In the genomic region with DNA sequence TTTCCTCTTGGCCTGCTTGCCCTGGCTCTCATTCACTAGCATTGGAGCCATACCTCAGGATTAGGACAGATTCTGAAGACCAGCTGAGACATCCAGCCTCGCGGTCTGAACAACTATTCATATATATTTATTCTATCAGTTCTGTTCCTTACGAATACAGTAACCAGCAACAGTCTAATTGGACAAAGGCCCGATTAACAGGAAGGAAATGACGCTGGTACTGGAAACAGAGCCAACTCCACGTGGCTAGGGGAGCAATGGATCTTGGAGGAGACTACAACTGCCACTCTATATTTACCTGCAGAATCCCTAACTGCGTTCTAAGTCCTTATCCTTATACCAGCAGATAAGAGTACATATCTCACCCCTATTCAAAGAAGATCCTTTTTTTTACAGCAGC, we compare ENCODE assay signal across 21 mouse cellular contexts.
"Had no signal": no experiment of that assay in that cellular context is flagged by ENCODE, and none has a peak within 500 bp of the region (broad histone marks: within the 10 kb centered on the region; RNA-seq: fewer than 3 reads in every experiment).

No protein-coding gene starts in this region.

- DNase-seq: kidney, adult 18-20 months; kidney, postnatal 25 days; layer of hippocampus, adult 9-11 months; liver; thymus, adult 2 months; thymus, postnatal 14 days; thymus, postnatal 4 days had no signal

- ATAC-seq: inflammation-experienced regulatory T-cells, adult 6 months; intestine, embryonic 16.5 days; liver, embryonic 12.5 days; midbrain, embryonic 15.5 days had no signal

- H3K36me3 ChIP-seq: kidney, embryonic 15.5 days; limb, embryonic 13.5 days; liver, embryonic 12.5 days; liver, embryonic 15.5 days; lung, embryonic 15.5 days; midbrain, embryonic 12.5 days; midbrain, embryonic 15.5 days; neural tube, embryonic 12.5 days; neural tube, embryonic 15.5 days had no signal

- H3K27ac ChIP-seq: kidney, embryonic 15.5 days; layer of hippocampus, adult 2 months; limb, embryonic 10.5 days; limb, embryonic 13.5 days; liver, embryonic 12.5 days; liver, embryonic 15.5 days; lung, embryonic 15.5 days; macrophage; midbrain, embryonic 12.5 days; midbrain, embryonic 15.5 days; neural tube, embryonic 12.5 days; neural tube, embryonic 15.5 days had no signal

- H3K27me3 ChIP-seq: kidney, embryonic 15.5 days; limb, embryonic 13.5 days; lung, embryonic 15.5 days; midbrain, embryonic 12.5 days; midbrain, embryonic 15.5 days; neural tube, embryonic 12.5 days; neural tube, embryonic 15.5 days had no signal

- H3K9me3 ChIP-seq: kidney, embryonic 15.5 days; limb, embryonic 10.5 days; liver, embryonic 12.5 days; liver, embryonic 15.5 days; lung, embryonic 15.5 days; midbrain, embryonic 12.5 days; midbrain, embryonic 15.5 days; neural tube, embryonic 15.5 days had no signal

- H3K4me2 ChIP-seq: kidney, embryonic 15.5 days; limb, embryonic 13.5 days; liver, embryonic 12.5 days; liver, embryonic 15.5 days; lung, embryonic 15.5 days; midbrain, embryonic 12.5 days; midbrain, embryonic 15.5 days; neural tube, embryonic 12.5 days; neural tube, embryonic 15.5 days had no signal

- H3K9ac ChIP-seq: kidney, embryonic 15.5 days; limb, embryonic 13.5 days; liver, embryonic 12.5 days; liver, embryonic 15.5 days; lung, embryonic 15.5 days; midbrain, embryonic 12.5 days; midbrain, embryonic 15.5 days; neural tube, embryonic 12.5 days; neural tube, embryonic 15.5 days had no signal

- H3K4me3 ChIP-seq: kidney, embryonic 15.5 days; layer of hippocampus, adult 2 months; limb, embryonic 10.5 days; limb, embryonic 13.5 days; liver, embryonic 12.5 days; liver, embryonic 15.5 days; lung, embryonic 15.5 days; midbrain, embryonic 12.5 days; midbrain, embryonic 15.5 days; neural tube, embryonic 12.5 days; neural tube, embryonic 15.5 days had no signal
